Mouse (Mus musculus) erythroid progenitor cell, adult 5-6 weeks (primary cell): ENCODE measurements around the gene Ccdc61. TPM values are rescaled to one million over a fixed set of nuclear protein-coding genes. Genes with fewer than 3 reads are reported as not detected.

Experiments used
- ATAC-seq: replicated peaks from 2 replicates; pipeline ENCODE4 v1.8.0; 2016; ENCODE audit warnings: moderate number of reproducible peaks, mild to moderate bottlenecking, moderate TSS enrichment, inconsistent platforms; ENCODE audit not compliant: poor library complexity, low FRiP score, severe bottlenecking
- total RNA-seq, 2 experiments: library from RNA; stranded (forward) in 1 of 2; stranded (reverse) in 1 of 2; fragments of 150-400 nt in 1 of 2; fragments of 186-747, 209-891 nt in 1 of 2; gene quantifications; 2 replicates each; pipeline versions ENCODE4 v1.2.3 to v1.2.4; 2015 to 2017; ENCODE audit warnings: low replicate concordance in 2 of 2

Gene Ccdc61
- total RNA-seq (2015; ENCODE audit: low replicate concordance), result 10.1 and 19.8 TPM in 2 replicates
- total RNA-seq (2017; ENCODE audit: low replicate concordance), result 1.7 and 4.6 TPM in 2 replicates

DNA sequence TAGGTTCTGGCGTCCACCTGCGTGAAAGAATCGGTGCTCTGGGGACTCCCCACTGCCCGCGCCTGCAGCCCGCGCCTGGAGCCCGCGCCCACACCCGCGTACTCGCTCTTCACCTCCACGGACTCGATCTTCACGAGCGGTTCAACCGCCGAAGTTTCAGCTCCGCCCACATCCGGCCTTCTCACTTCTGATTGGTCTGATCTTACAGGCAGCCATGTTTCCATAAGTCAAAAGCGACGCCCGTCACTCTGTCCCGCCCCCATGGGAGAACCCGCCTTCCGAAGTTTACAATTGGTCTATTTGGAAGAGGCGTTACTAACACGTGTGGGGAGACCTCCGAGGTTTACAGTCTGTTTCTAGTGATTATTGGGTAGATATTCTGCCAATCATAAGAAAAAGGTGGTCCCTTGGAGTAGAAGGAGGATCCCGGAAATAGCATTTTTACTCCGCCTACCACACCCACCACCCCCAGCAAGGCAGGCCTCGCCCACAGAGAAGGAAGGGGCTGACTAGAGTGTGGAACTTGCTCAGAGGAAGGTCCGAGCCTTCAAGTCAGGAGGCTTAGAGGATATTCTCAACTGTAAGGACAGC lies at the start of gene Ccdc61:
Gene Ccdc61 (minus strand): TSS at position 175 of the 591 bp plus-strand sequence.
- ATAC-seq, result peak; percentile 95

DNA sequence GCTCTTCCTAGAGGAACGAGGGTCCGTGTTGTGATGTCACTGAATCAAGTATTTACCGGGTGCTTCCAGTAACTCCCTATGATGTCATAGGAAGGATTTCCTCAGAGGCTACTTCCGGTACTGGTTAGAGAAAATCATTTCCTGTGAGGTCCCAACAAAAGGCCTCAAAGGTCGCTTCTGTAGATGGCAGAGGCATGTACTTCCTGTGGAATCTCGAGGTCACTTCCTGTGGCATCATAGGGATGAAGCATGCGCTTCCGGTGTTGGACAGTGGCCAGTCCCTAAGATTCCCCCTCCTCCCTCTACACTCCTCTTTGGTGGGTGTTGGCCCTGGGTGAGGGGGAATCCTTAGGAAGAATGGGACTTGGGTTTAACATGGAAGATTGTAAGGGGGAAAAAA lies 49.2 kb upstream of the Ccdc61 start:
- ATAC-seq, result no peak

DNA sequence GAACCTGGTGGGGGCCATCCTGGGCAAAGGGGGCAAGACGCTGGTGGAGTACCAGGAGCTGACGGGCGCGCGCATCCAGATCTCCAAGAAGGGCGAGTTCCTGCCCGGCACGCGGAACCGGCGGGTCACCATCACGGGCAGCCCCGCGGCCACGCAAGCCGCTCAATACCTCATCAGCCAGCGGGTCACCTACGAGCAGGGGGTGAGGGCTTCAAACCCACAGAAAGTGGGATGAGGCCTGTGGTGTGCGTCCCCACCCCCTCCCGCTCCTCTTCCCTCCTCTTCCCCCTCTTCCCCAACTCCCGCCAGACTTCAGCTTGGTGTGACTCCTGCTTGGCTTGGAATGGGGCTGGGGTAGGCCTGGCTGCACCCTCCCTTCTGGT lies 48.2 kb upstream of the Ccdc61 start:
- no peak for ATAC-seq

DNA sequence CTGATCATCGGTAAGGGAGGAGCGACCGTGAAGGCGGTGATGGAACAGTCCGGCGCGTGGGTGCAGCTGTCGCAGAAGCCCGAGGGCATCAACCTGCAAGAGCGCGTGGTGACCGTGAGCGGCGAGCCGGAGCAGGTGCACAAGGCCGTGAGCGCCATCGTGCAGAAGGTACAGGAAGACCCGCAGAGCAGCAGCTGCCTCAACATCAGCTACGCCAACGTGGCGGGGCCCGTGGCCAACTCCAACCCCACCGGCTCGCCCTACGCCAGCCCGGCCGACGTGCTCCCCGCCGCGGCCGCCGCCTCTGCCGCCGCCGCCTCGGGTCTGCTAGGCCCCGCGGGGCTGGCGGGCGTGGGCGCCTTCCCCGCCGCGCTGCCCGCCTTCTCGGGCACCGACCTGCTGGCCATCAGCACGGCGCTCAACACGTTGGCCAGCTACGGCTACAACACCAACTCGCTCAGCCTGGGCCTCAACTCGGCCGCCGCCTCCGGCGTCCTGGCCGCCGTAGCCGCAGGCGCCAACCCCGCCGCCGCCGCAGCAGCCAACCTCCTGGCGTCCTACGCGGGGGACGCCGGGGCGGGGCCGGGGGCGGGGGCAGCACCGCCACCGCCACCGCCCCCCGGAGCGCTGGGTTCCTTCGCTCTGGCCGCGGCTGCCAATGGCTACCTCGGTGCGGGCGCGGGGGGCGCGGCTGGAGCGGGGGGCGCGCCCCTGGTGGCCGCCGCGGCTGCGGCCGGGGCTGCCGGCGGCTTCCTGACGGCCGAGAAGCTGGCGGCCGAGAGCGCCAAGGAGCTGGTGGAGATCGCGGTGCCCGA lies 47.6 kb upstream of the Ccdc61 start:
- ATAC-seq, result no peak

DNA sequence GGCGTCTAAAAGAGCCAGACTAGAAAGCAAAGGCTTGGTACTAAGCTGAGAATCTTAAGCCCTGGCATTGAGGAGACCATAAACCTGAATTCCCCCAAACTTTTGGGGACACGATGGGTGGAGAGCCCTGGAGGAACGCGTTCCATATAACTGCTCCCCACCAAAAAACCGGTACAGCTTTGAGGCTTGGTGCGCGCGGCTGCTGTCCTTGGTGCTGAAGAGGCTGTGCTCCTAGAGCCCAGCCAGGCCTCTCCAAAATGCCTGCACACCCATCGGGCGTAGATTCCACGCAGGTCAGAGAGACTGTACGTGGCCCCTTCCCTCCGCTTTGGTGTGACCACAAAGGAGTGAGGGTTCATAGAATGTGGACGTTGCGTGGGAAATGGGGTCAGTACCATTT lies 41.2 kb upstream of the Ccdc61 start:
- no peak for ATAC-seq

DNA sequence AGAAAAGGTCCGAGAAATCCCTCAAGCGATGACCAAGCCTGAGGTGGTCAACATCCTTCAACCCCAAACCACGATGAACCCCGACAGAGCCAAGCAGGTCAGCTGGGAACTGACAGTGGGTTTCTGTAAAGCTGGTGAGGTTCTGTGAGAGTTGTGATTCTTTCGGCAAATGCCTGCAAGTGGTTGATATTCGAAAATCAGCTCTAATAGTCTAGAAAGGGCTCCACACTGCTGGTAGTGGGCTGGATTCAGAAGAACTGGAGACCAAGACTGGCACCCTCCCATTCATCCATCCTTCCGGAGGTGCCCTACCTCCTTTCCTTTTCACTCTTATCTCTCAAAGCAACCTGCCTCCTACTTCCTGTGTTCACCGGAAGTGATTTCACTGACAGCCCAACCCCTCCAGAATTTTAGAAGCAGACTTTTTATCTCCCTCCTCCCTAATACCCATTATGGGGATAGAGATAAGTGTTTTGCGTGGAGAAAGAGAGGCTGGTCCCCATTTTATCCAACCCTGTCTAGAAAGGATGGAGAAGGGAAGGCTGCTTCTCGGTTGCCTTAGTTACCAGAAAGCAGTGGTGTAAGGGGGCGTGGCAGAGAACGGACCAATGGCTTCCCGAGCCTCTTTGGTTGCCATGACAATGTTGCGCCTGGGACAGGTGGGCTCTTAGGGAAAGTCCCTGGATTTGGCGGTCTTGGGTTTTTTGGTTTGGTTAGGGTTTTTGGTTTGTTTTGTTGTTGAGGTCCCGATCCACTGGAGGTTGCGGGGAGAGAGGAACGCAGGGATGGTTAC lies 40.5 kb upstream of the Ccdc61 start:
- ATAC-seq, result no peak

DNA sequence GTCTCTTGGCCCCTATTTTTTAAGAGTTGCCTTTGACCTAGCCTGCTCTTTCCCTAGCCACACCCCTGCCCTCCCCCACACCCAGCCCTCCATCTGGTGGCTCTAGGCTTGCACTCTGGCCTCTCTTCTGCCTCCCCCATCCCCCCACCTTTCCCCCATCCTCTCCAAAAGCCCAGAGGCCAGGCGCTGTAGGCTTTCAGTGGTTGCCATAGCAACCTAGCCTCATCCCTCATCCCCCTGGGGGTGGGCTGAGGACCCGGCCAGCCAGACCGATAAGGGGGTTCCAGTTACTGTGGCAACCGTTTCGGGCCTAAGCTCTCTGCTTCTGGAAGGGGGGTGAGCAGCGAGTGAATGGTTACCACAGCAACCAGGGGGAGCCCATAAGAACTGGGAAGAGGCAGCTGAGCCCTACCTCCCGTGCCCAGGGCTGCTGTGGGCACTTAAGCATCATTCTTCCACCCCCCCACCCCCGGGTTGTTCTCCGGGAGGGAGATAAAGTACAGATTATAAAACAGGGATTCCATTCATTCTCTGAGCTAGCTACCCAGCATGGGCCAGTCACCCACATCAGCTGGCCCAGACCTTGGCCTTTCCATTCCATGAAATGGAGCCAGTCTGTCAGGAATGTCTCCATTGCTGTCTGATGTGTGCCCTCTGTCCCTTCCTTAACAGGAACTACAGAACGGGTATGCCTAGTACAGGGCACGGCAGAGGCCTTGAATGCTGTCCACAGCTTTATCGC lies 39.7 kb upstream of the Ccdc61 start:
- no peak for ATAC-seq

DNA sequence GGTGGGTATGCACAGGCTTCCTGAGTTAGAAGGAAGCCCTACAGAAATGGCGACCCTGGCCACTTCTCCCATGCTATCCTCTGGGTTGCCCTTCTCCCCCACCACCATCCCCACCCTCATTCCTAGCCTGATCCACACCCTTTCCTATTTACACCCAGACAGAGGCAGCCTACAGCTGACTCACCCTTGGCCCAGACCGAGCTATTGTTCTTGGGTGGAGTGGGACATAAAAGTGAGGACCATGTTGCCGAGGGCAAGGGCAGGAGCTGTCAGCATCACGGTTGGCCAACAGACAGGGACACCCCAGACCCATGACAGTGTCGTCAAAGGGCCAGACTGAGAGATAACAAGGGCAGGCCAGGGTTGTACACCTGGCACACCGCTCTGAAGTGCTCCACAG lies 37.9 kb upstream of the Ccdc61 start:
- no peak for ATAC-seq

DNA sequence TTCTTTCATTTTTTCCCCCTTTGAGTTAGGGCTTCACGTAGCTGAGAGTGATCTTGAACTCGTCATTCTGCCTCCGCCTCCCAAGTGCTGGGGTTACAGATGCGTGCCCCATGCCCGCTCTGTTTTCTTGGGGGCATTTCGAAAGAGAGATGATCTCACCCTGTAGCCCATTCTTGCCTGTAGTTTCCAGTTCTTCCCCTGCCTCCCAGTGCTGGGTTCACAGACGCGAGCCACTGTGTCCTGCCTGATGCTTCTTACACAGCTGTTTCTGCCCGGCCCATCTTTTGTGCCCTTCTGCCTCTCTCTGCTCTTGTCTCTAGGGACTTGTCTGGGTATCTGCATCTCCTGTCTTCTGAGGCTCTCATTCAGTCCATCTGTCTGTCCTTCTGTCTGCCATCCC lies 32.6 kb upstream of the Ccdc61 start:
- ATAC-seq, result no peak

DNA sequence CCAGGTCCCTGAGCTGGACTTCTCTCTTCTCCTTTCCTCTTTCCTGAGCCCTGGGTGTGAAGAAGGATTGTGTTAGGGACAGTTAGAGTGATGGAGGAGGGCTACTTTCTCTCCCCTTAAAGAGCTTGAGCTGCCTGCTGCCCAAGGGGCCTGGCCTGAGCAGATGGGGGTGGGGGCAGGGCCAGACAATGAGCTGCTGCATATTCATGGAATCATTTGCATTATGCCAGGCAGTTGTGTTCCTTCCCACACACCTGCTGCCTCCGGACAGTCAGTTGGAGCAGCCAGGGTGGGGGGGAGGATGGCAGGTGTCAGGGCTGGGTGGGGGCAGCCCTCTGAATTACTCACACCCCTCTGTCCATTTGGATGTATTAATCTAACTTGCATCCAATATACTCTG lies 32.2 kb upstream of the Ccdc61 start:
- no peak for ATAC-seq

DNA sequence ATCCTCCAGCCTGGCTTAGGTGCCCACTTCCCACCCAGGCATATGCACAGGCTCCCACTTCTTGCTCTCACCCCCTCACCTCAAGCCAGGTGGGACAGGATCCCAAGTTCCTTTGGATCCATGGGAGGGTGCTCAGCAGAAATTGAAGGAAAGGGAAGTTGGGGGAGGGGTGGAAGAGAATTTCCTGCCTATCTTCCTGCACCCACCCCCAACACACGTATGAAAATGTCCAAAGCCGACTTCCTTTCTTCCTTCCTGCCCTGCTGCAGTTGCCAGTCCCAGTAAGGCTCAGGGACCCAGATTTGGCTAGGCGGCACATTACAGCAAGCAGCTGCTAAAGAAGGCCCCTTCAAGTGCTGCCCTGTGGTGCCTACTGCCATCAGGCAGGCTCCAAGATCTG lies 17.5 kb upstream of the Ccdc61 start:
- ATAC-seq, result no peak

DNA sequence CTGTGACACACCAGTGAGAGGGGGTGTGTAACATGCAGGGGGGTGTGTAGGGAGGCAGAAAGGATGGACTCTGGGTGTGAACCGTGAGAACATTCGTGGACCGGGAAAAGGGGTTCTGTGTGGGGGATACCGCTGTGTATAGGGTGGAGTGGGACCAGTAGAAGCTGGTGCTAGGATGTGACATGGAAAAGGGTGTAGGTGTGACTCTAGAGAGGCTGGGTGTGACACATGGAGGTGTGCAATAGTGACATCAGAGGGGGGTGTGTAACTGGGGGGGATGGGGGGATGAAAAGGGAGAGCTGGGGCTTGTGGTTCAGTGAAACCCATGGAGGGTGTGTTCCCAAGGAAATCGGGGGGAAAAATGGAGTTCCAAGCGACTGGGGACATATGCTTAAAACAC lies 16.7 kb upstream of the Ccdc61 start:
- no peak for ATAC-seq

DNA sequence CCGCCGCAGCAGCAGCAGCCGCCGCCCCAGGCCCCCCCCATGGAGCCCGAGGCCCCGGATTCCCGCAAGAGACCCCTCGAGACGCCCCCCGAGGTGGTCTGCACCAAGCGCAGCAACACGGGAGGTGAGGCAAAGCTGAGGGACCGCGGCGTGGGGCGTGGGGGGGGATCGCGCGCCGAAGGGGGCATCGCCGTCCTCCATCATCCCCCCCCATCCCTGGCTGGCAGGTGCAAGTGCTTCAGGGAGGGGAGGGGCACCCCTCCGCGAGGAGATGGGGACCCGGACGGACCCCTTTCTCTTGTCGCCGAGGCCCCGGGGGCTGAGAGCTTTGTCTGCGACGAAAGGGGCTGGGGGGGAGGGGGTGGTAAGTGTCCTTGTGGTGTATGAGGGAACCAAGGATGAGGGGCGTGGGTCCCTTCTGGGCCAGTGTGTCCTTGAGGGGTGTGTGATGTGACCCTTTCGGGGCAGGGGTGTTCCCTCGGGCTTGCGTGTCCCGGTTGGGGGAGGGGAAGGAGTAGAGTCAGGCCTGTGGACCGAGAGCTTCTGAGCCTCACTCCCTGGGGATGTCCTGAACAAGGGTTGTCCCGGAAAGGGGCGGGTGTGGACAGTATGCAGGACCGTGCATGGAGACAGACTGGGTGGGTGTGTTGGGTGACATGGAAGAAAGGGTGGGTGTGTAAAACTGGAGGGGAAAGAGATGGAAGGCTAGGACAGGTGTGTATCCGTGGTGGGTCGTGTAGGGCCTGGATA lies 16.0 kb upstream of the Ccdc61 start:
- no peak for ATAC-seq

DNA sequence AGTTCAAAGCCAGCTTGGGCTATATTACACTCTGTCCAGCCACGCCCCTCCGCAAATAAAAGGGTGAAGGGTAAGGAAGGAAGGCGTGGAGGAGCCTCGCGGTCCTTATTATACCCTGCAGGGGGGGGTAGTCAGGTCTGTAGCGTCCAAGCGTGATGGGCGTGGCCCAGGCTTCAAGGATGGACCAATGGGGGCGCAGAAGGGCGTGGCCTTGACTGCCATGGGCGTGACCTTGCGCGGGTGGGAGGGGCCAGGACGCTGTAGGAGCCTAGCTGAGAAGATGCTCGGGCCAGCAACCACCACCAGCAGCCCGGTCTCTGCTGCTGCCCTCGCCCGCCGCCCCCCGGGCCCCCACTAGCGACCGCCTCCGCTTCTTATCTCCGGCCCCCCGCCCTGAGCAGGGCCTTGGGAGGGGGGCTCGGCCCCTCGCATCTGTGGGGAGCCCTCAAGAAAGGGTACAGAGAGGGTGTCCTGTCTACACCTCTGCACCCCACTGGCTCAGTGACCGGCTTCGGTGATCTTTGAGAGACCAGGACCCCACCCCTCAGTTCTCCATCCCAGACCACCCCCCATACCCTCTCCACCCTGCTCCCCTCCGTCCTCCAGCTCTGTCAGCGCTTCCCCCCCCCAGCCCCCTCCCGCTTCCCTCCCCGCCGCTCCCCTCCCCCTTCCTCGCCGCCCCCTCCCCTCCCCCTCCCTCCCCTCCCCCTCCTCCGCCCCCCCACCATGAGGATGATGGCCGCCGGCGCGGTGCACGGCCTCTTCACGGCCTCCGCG lies 15.1 kb upstream of the Ccdc61 start, which contains the start of gene Nova2:
Gene Nova2 (plus strand): TSS at position 727 of the 777 bp plus-strand sequence.
- peak; percentile 67; the same call in 1 of the 2 replicates for ATAC-seq

DNA sequence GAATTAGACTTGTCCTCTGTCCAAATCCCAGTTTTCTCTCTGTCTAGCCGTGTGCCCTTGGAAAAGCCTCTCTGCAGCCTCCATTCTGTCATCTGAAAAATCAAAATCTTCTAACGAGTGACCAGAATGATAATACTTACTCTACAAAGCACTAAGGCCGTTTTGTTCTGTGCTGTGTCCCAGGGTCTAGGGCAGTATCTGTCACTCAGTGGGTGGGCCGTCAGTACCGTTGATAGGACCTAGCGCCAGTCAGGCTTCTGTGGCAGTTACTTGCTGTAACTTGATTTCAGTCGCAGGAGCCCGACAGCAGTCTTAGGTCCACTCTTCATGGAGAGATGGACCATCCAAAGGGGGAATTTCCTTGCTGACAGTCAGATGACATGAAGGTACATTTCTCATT lies 14.1 kb upstream of the Ccdc61 start:
- no peak for ATAC-seq

DNA sequence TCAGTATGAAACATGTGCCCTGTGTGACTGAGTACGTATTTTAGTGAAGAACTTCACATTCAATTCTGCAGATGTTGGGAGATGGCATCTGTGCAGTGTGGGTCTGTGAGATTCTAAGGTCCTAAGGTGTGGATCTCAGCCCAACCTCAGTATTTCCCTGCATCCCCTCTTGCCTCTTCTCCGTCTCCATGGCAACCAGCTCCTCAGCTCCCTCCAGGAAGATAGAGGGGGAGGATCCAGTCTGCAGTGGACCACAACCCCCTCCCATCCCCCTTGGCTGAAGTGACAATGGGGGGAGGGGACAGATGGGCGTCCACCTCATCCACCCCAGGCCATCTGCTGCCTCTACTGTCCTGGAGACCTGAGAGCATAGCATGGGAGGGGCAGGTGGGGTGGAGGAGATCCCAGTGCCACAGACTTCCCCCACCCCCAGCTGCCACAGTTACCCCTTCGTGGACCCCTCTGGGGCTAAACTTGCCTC lies 13.5 kb upstream of the Ccdc61 start:
- no peak for ATAC-seq

DNA sequence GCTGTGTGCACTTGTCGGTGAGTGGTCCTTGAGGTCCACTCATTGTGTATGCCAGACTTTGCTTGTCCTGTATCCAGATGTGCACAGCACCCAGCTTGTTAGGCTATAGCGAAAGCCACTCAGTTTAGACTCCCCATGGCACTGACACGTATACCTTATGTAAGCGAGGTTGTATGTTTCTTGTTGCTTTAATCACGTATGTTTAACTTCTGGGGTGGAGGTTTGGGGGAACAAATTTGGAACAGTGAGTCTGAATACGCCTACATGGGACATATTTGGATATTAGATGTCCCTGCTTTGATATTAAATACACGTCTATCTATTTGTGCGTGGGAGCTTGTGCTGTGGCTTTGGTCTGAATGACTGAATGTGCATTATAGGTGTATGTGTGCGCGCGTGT lies 13.1 kb upstream of the Ccdc61 start:
- ATAC-seq, result no peak

DNA sequence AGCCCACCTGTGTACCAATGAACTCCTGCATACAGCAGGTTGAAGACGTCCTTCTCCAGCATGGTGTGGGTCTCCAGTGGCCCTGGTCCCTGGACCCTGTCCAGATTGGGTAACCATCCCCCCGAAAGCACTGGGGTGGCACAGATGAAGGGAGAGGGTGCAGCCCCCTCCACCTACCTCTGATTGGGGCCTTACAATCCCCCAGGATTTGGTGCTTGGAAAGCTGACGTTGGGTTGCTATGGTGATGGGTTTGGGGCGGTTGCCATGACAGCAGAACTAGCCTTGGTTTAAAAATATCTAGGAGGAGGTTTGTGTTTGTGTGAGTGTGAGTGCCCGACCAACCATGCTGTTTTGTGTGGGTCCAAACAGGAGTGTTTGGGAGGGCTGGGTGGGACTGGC lies 12.6 kb upstream of the Ccdc61 start:
- ATAC-seq, result no peak
